Mouse (Mus musculus): ENCODE results near the gene Zfp507.

- TF ChIP-seq CTCF (IDR thresholded peaks at IDR 0.05; ENCODE audit: control insufficient read depth, insufficient read depth, insufficient replicate concordance, low read depth, low read length) (no peak), POLR2A (IDR thresholded peaks at IDR 0.05; ENCODE audit: control insufficient read depth, low read depth, low read length) (no peak)
These were observed 11.9 kb downstream of the Zfp507 start for GRCm38 (mm10) chr7:35790926-35791325.
